Mouse (Mus musculus) heart, postnatal 0 days (tissue): Measurements from ENCODE around the gene Grasp.

Experiments used
- CTCF ChIP-seq: IDR thresholded peaks from 2 replicates; pipeline ENCODE4 v1.5.1; 2016; ENCODE audit warnings: antibody characterized with exemption, control low read depth, low read depth
- EP300 ChIP-seq: IDR thresholded peaks from 2 replicates; pipeline ENCODE4 v1.6.1; 2016; ENCODE audit warnings: antibody characterized with exemption, low read depth

DNA sequence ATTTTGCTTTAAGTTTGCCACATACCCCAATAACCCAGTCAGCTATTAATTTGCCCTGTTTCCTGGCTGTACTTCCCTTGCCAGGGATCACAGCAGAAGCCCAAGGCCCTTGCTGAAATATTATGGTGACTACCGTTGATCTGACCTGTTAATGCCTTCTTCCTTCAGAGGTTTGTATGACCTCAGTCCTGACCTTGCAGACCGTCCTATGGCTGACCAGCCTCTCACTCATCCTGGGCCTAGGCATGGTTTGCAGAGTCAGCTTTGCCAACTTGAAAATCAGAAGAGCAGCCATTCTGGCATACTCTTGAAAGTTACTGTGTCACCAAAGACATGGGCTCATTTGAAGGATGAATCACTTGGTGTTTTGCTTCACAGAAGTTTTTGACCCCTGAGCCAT is 8.9 kb upstream of the Grasp start:
- no peak for TF ChIP-seq CTCF
- no peak for TF ChIP-seq EP300
